Mouse (Mus musculus) heart, postnatal 10 days (tissue): ENCODE measurements at regions not wholly inside any gene's neighbourhood (a gene's known extent, or its start where the extent isn't known, plus 50 kb on each side); places are given as distances from the start of the nearest gene placed in this dataset.

Source experiments
- DNase-seq, 2 experiments: peaks; one replicate each; pipeline ENCODE4 v3.0.0; 2021
- intact Hi-C: fragments of 180-260 bp; cut with DNase I; formaldehyde crosslinking; loops from one replicate; pipeline ENCODE4 v1.15.1; 2025

- intact Hi-C loops = loop anchor here (5.0 kb wide), 1 partner anchor 81 kb away; the partner anchor contains the start of gene Cers4
- peak in 1 of 2 experiments; percentile 15 for DNase-seq
These were observed 81.7 kb upstream of the Cers4 start for GRCm38 (mm10) chr8:4411126-4411525.

GRCm38 (mm10) chr8:4411836-4412235 is 81.0 kb upstream of the Cers4 start:
- intact Hi-C loops = loop anchor here (5.0 kb wide), 1 partner anchor 80 kb away; the partner anchor contains the start of gene Cers4
- DNase-seq = no peak

GRCm38 (mm10) chr8:4413206-4413605 is 79.6 kb upstream of the Cers4 start:
- peak; percentile 47 to 64 for DNase-seq
- intact Hi-C loops = loop anchor here (1.0 to 5.0 kb wide), 3 partner anchors 79 to 175 kb away; partner anchors contain the start of gene Cers4

GRCm38 (mm10) chr8:4413764-4414163 is 79.1 kb upstream of the Cers4 start:
- DNase-seq = no peak
- intact Hi-C loops = loop anchor here (1.0 to 5.0 kb wide), 3 partner anchors 79 to 175 kb away; partner anchors contain the start of gene Cers4

GRCm38 (mm10) chr8:4417141-4417540 is 75.7 kb upstream of the Cers4 start:
- no peak for DNase-seq
- intact Hi-C loops = no loop called here

GRCm38 (mm10) chr8:4433161-4433560 is 59.7 kb upstream of the Cers4 start:
- no peak for DNase-seq
- intact Hi-C loops = no loop called here

GRCm38 (mm10) chr8:4436546-4436945 is 56.3 kb upstream of the Cers4 start:
- DNase-seq = no peak
- intact Hi-C loops = loop anchor here (5.0 kb wide), 1 partner anchor 559 kb away; the partner anchor contains the start of gene Cd209d
